Mouse (Mus musculus): ENCODE measurements around the gene Cstad. TPM values are rescaled to one million over a fixed set of nuclear protein-coding genes. Genes with fewer than 3 reads are reported as not detected.

Gene Cstad
- total and polyA plus RNA-seq, 3 experiments: not detected

- no peak for DNase-seq (ENCODE audit: low read depth, low spot score)
- H3K27me3 ChIP-seq (ENCODE audit: control insufficient read depth in 1 of 2, insufficient read depth in 2 of 2, low read length in 2 of 2): peaks cover 0 to 4% of the 10 kb centered on the region in 2 experiments; a peak in 3 of 4 replicates
- H3K9me3 ChIP-seq (replicated peaks; ENCODE audit: insufficient read depth, low read length): no peaks in the 10 kb centered on the region
- H3K9ac ChIP-seq (ENCODE audit: control insufficient read depth, low read depth, low read length, poor library complexity, severe bottlenecking): no peak overlapping the region
- no peaks in the 10 kb centered on the region for H3K79me2 ChIP-seq (ENCODE audit: control insufficient read depth, insufficient read depth, low read length, poor library complexity)
- TF ChIP-seq MEF2A (IDR thresholded peaks at IDR 0.05; ENCODE audit: extremely low read depth, insufficient replicate concordance, low read depth, low read length, poor library complexity, severe bottlenecking) (no peak), CHD1 (IDR thresholded peaks at IDR 0.05; ENCODE audit: low read depth, low read length) (no peak), MAX (IDR thresholded peaks at IDR 0.05; ENCODE audit: low read length) (no peak), GATA1 (IDR thresholded peaks at IDR 0.05; ENCODE audit: low read depth, low read length) (no peak), USF2 (IDR thresholded peaks at IDR 0.05; ENCODE audit: borderline replicate concordance in 1 of 2, insufficient read depth in 1 of 2, low read depth in 1 of 2, low read length in 2 of 2) (no peak), MAZ (IDR thresholded peaks at IDR 0.05; ENCODE audit: low read depth, low read length) (no peak), CTCF (IDR thresholded peaks at IDR 0.05 in 2 of 3, conservative IDR thresholded peaks at IDR 0.05 in 1 of 3; ENCODE audit: control insufficient read depth in 1 of 3, insufficient read depth in 1 of 3, low read depth in 2 of 3, low read length in 3 of 3, poor library complexity in 1 of 3, severe bottlenecking in 1 of 3) (no peak), RCOR1 (IDR thresholded peaks at IDR 0.05; ENCODE audit: low read depth, low read length) (no peak), SMC3 (IDR thresholded peaks at IDR 0.05; ENCODE audit: low read depth, low read length) (no peak), NRF1 (IDR thresholded peaks at IDR 0.05; ENCODE audit: insufficient read depth, low read depth, low read length, poor library complexity, severe bottlenecking) (no peak), POLR2AphosphoS2 (IDR thresholded peaks at IDR 0.05; ENCODE audit: low read length) (no peak), EP300 (IDR thresholded peaks at IDR 0.05; ENCODE audit: low read depth in 1 of 2, low read length in 2 of 2) (no peak), JUND (IDR thresholded peaks at IDR 0.05; ENCODE audit: low read depth, low read length) (no peak)
- no peak overlapping the region for H3K4me3 ChIP-seq (ENCODE audit: control insufficient read depth in 1 of 2, insufficient read depth in 1 of 2, low read depth in 2 of 2, low read length in 2 of 2)
- H3K27ac ChIP-seq (ENCODE audit: control insufficient read depth, low read depth, low read length): no peak overlapping the region
- H3K36me3 ChIP-seq (ENCODE audit: control insufficient read depth in 1 of 2, insufficient read depth in 2 of 2, low read length in 2 of 2): no peaks in the 10 kb centered on the region
- H3K4me1 ChIP-seq (ENCODE audit: control insufficient read depth in 1 of 2, insufficient read depth in 2 of 2, low read length in 2 of 2): no peaks in the 10 kb centered on the region
These were observed 35.3 kb upstream of the Cstad start for GRCm38 (mm10) chr2:30559552-30559951.

GRCm38 (mm10) chr2:30562553-30562952, 32.3 kb upstream of the Cstad start:
- TF ChIP-seq JUND (IDR thresholded peaks at IDR 0.05; ENCODE audit: low read depth, low read length) (no peak), BHLHE40 (IDR thresholded peaks at IDR 0.05; ENCODE audit: borderline replicate concordance, low read depth, low read length) (no peak), ZMIZ1 (IDR thresholded peaks at IDR 0.05; ENCODE audit: low read depth, low read length) (no peak), MYB (IDR thresholded peaks at IDR 0.05; ENCODE audit: low read depth, low read length) (no peak), MAX (IDR thresholded peaks at IDR 0.05; ENCODE audit: low read length) (no peak), POLR2AphosphoS2 (IDR thresholded peaks at IDR 0.05; ENCODE audit: low read length) (no peak), USF2 (IDR thresholded peaks at IDR 0.05; ENCODE audit: borderline replicate concordance in 1 of 2, insufficient read depth in 1 of 2, low read depth in 1 of 2, low read length in 2 of 2) (no peak), NELFE (IDR thresholded peaks at IDR 0.05; ENCODE audit: low read depth, low read length) (no peak), CTCF (IDR thresholded peaks at IDR 0.05 in 2 of 3, conservative IDR thresholded peaks at IDR 0.05 in 1 of 3; ENCODE audit: control insufficient read depth in 1 of 3, insufficient read depth in 1 of 3, low read depth in 2 of 3, low read length in 3 of 3, poor library complexity in 1 of 3, severe bottlenecking in 1 of 3) (no peak), POLR2A (IDR thresholded peaks at IDR 0.05; ENCODE audit: control insufficient read depth in 1 of 2, insufficient read depth in 1 of 2, low read depth in 1 of 2, low read length in 2 of 2, poor library complexity in 1 of 2) (no peak), MEF2A (IDR thresholded peaks at IDR 0.05; ENCODE audit: extremely low read depth, insufficient replicate concordance, low read depth, low read length, poor library complexity, severe bottlenecking) (no peak)
- no peak overlapping the region for H3K9ac ChIP-seq (ENCODE audit: control insufficient read depth, low read depth, low read length, poor library complexity, severe bottlenecking)
- no peaks in the 10 kb centered on the region for H3K36me3 ChIP-seq (ENCODE audit: control insufficient read depth in 1 of 2, insufficient read depth in 2 of 2, low read length in 2 of 2)
- H3K4me1 ChIP-seq (ENCODE audit: control insufficient read depth in 1 of 2, insufficient read depth in 2 of 2, low read length in 2 of 2): no peaks in the 10 kb centered on the region
- no peaks in the 10 kb centered on the region for H3K79me2 ChIP-seq (ENCODE audit: control insufficient read depth, insufficient read depth, low read length, poor library complexity)
- H3K27me3 ChIP-seq (ENCODE audit: control insufficient read depth in 1 of 2, insufficient read depth in 2 of 2, low read length in 2 of 2): peaks cover 0 to 4% of the 10 kb centered on the region in 2 experiments; a peak in 3 of 4 replicates
- no peak overlapping the region for H3K27ac ChIP-seq (ENCODE audit: control insufficient read depth, low read depth, low read length)
- H3K9me3 ChIP-seq (replicated peaks; ENCODE audit: insufficient read depth, low read length): no peaks in the 10 kb centered on the region
- H3K4me3 ChIP-seq (ENCODE audit: control insufficient read depth in 1 of 2, insufficient read depth in 1 of 2, low read depth in 2 of 2, low read length in 2 of 2): no peak overlapping the region
- DNase-seq (ENCODE audit: low read depth, low spot score): no peak

All from MEL (cell line).